Mouse (Mus musculus): ENCODE results near the gene Mta1. TPM values are rescaled to one million over a fixed set of nuclear protein-coding genes. Genes with fewer than 3 reads are reported as not detected.

Gene Mta1
- 43.1 and 55.5 TPM in 2 replicates for polyA plus RNA-seq (2012; rRNA removed)

DNA sequence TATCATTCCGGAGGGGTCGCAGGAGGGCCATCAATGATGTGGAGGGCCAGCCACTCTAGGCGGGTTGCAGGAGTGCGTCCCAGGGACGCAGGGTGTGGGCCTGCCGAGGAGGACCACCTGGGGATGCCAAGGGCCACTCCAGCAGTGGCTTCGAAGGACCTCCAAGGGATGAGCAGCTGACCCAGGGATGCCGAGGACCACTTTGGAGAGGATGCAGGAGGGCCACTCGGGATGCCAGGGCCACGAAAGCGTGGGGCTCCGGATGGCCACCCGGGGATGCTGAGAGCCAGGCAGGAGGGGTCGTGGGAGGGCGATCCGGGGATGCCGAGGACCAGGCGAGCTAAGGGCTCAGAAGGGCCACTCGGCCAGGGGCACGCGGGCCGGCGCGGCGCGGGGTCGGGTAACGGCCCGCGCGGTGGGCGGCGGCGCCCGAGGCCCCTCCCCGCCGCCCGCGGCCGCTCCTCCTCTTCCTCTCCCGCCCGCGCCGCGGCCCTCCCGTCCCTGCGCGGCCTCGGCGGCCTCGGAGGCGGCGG, at the start of gene Mta1:
Mta1 (plus strand) TSS at position 530 of the 533 bp plus-strand sequence.
- DNase-seq (ENCODE audit: low spot score), result no peak

DNA sequence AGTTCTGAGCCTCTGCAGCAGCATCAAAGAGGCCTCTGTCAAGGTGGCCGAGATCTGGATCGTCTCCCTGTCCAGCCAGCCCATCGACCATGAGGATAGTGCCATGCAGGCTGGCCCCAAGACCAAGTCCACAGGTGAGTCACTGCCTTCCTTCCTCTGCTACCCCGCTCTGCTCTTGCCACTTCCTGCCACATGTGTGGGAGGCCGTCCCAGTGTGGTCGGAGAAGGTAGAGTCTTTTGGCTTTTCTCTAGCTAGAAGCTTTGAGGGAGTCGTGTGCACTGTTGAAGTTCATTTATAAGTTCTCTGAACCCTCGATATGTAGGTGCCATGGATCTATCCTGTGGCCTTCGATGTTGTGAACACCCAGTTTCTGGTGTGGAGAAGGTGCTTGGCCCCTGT, 48.2 kb upstream of the Mta1 start:
- DNase-seq (ENCODE audit: low spot score), result no peak

DNA sequence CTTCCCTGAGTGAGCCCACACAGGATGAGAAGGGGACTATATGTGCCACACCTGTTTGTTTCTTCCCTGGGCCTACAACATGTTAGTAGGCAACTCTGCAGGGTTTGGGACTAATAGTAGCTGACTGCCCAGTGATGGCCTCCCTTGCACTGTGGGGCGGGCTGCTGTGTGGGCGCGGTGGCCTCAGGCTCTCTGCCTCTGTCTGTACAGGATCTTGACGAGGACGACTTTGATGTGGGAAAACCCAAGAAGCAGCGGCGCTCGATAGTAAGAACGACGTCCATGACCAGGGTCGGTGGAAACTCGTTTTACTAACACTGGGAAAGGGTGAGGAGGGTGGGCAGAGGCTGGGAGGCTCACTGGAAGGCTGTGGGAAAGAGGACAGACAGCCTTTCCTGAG, 47.4 kb upstream of the Mta1 start:
- no peak for DNase-seq (ENCODE audit: low spot score)

DNA sequence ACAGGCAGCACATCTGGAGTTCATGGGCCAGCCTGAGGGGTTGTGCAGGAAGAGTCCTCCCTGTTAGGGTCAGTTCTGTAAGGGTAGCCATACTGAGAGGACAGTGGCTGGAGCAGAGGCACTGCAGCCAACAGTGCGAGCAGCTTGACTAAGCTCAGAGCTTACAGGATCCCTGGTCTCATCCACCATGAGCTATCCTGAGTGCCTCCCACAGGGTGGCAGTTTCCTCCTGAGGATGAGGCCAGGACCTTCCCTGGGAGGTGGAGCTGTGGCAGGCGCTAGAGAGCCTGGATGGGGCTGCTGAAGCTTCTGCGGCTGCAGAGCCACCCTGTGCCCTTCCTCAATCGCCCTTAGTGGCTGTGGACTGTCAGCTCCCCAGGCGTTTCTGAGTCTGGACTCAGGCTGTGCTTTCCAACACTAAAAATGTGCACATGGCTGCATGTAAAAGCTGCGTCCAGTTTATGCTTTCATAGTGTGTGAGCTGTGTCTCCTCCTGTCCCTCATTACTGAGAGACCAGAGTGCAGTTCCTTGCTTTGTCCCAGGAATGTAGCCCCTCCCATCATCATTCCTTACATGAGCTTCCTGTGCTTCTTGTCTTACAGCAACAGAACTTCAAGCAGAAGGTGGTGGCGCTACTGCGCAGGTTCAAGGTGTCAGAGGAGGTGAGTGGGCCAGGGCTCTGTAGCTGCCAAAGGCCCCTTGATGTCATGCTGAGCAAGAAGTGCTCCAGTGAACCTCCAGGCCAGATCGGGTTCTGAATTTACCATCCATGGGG, 46.3 kb upstream of the Mta1 start:
- DNase-seq (ENCODE audit: low spot score), result no peak

DNA sequence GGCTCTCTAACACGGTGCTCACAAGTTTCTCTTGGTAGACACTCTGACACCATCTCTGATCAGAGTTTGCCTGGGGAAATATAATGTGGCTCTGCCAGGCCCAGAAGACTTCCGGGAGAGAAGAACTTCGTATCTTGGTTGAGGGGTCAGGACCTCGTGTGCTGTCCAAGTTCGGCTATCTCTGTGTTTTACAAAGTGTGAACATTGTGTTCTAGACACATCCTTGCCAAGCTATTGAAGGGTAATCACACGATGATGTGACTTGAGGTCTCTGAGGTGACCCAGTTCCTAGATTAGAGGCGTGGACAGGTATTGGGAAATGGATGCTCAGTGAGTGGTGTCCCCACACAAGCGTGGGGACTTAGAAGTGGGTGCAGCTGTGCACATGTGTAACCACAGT, 42.0 kb upstream of the Mta1 start:
- DNase-seq (ENCODE audit: low spot score), result no peak

DNA sequence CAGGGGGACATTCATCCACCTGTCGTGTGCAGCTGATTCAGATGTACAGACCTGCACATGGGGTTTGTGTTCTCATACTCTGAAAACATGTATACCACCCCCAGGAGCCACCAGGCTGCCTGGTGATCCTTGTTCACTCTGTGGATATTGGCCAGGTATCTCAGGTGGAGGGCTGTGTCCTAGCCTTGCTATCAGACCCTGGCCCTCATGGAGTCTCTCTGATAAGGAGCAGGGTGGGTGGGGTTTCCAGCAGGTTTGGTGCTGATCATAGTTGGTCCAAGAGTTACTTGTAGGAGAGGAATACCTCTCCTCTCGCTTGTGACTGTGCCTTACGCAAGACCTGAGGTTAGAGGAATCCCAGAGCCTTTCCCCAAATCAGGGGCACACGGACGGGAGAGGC, 37.9 kb upstream of the Mta1 start:
- no peak for DNase-seq (ENCODE audit: low spot score)

DNA sequence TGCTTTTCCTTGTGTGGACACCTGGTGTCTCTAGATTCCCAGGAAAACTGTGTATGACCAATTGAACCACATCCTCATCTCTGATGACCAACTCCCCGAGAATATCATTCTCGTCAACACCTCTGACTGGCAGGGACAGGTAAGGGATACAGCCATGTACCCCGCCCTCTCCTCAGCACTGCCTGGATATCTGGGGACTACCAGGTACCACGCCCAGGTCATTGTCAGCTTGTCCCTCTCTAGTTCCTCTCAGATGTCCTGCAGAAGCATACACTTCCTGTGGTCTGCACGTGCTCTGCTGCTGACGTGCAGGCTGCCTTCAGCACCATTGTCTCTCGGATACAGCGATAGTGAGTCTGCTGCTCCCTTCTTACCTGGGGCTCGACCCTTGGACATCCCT, 36.5 kb upstream of the Mta1 start:
- no peak for DNase-seq (ENCODE audit: low spot score)

DNA sequence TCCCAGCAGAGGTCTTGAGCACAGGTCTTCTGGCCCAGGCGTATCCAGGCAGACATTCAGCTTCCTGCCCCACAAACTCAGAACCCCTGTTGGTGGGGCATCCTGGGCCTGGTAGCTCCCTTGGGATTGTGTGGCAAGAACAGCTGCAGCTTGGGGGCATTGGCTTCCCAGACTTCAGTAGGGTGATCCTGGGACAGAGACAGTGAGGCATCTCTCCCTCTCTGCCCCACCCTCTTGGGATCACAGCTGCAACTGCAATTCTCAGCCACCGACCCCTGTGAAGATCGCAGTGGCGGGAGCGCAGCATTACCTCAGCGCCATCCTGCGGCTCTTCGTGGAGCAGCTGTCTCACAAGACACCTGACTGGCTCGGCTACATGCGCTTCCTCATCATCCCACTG, 35.9 kb upstream of the Mta1 start:
- no peak for DNase-seq (ENCODE audit: low spot score)

DNA sequence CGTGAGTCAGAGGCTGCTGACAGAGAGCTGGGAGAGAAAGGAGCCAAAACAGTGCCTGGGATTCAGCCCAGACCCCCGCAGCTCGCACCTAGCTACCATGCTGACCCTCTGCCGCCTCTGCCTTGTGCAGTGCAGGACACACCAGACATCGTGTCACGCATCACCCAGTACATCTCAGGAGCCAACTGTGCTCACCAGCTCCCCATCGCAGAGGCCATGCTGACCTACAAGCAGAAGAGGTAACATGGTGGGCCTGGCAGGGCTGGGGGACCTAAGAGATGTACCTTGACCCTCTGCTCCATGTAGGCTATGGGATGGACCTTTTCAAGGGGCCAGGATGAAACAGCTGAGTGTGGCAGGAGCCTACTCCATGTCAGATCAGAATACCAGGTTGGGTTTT, 34.4 kb upstream of the Mta1 start:
- no peak for DNase-seq (ENCODE audit: low spot score)

DNA sequence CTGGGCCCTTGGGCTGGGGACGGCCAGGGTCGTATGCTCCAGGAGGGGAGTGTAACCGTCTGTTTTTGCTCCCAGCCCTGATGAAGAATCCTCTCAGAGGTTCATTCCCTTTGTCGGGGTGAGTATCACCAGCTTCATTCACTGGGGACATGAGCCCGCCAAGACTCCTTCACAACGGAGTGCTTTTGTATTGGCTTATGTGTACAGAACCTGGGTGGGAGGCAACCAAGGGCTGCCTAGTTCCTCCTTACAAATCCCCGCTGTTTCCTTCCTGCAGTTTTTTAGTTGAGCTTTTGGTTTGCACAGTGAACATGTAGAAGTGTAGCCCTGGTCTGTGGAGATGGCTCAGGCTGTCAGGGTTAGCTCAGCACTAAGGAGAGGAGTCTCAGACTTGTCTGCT, 30.1 kb upstream of the Mta1 start:
- no peak for DNase-seq (ENCODE audit: low spot score)

DNA sequence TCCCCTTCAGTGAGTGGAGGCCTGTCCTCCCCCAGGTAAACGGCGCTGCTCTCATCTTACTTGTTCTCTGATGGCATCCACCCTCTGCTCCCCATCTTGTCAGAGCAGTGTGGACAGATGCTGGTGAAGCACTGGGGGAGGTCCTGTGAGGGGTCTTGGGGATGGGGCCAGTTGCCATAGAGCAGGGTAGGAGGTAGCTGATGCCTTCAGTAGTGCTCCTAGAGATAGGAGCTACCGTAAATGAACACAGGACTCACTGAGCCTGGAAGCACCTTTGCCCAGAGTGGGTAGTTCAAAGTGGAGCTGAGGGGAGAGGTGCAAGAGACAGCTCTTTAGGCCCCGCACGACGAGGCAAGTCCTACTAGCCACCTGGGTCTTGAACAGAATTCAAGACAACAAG, 28.7 kb upstream of the Mta1 start:
- no peak for DNase-seq (ENCODE audit: low spot score)

DNA sequence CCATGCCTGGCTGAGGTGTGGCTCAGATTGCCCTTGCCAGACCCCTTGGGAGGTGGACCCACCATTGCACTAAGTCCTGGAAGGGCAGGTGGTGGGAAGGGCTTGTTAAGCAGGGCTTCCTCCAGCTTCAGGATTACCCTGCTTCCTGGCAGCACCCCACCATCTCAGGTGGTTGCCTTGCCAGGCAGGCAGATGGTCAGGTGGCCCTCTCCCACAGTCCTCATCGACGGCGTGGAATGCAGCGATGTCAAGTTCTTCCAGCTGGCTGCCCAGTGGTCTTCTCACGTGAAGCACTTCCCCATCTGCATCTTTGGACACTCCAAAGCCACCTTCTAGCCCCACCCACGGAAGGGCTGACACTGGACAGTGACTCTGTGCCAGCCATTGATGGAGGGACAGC, 26.8 kb upstream of the Mta1 start:
- no peak for DNase-seq (ENCODE audit: low spot score)

DNA sequence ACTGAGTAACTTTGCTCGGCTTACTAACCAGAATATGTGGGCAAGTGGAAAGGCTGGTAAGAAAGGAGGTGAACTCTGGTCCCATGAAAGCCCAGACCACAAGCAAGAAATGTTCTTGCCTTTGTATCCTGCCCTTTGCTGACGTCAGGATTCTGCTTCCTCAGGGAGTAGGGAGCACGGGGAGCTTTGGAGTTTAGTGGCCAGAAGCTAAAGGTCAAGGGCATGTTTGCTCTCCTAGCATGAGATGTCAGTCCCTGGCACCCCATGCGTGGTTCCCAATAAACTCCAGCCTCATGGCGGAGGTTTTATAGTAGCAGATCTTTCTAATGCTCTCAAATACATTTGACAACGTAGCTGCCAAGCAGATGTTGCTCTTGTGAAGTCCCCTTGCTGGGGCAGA, 26.3 kb upstream of the Mta1 start:
- no peak for DNase-seq (ENCODE audit: low spot score)

DNA sequence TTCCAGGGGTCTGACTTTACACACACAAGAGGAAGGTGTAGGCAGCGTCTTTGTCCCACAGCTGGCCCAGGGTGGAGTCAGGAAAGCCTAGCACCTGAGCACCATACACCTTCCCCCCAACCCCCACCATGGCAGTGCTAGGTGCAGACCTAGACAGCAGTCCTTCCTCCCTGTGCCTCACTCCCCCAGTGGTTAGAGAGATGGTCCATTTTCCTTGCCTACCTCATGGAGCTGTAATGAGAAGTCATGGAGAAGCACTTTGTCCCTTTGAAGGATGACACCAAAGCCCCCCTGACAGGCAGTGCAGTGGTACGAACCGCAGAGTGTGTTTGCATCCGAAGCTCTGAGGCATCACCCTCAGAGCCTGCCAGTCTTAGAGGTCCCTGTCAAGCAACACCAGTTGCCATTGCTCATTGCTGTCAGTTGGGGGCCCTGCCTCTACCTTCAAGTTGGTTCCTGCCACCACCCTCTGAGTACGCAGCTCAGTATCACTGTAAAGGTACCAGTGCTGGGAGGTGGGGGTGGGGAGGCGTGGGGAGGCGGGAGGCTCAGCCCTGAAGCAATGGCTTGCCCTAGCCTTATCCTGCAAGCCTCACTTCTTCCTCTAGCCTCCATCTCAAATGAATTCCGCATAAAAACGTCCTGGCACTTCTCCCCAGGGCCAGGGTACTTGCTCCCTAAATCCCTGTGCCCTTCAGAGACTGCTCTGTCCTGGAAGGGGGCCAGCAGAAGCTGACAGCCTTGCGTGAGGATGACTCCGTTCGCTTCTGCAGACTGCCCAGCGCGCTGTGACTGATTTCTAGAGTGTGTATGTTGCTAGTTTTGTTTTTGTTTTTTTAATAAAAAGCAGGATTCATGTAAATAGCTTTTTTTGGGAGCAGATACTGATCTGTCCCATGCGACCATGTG, 24.4 kb upstream of the Mta1 start:
- DNase-seq (ENCODE audit: low spot score), result no peak

DNA sequence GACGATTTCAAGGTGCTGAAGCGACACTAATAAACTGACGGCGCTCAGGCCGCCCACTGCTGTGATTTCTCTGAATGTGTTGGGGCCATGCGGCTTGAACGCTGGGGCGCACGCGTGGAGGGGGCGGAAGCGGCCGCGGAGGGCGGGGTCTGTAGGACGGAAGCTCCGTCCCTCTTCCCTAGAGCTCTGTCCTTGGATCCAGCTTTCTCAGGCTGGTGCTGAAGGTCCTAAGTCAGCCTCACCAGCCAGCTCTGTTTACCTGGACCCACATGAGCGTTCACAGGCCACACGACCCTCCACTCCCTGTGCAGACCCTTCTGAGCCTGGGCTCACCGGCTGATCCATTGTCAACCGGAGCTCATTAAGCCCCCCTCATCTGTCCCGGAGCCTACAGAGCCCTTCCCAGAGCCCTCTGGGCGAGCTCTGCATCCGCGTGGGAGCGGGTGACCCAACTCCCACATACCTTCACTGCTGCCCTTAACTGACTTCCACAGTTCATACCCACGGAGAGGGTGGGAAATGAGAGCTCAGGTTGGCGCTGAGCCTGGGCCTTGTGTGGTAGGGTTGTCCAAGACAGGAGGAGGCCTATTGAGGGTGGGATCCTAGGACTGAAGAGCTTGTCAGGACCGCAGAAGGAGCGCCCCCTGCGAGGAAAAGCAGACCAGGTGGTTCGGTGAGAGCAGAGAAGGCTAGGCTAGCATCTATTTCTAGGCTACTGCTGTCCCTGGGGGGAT, 23.6 kb upstream of the Mta1 start, which contains the start of gene Tex22:
Tex22 (plus strand) TSS at position 174 of the 734 bp plus-strand sequence.
- peak; percentile 78 for DNase-seq (ENCODE audit: low spot score)

DNA sequence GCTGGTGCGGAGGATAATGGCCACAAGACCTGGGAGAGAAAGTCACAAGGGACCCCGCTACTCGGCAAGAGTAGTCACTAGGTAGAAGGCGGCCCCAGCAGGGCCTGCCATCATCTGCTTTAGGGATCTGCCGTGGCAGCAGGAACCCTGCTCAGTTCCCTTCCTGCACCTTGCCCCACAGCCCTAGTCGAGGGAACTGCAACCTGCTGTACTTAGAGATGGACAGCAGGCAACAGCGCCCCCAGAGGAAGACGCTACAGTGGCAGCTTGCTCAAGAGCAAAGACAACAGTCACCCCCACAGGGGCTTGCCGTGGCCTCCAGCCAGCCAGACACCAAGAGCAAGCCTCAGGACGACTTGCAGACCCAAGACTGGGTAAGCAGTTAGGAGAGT, 23.0 kb upstream of the Mta1 start:
- DNase-seq (ENCODE audit: low spot score), result peak; percentile 72

DNA sequence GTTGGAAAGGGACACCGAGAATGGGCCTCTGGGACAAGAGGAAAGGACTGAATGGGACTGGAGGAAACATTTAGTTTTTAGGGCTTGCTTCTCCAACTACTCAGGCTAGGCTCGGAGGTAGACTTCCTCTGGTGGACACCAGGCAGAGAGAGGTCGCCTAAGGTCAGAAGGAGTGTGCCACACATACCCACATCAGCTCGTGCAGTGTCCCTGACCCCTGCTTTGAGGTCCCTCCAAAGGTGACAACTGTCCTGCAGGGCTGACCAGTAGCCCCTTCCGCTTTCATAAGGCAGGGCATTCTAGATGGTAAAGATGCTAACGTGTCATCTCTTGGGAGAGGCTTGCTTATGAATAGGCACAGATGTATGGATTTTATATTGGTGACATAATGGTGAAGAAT, 22.6 kb upstream of the Mta1 start:
- no peak for DNase-seq (ENCODE audit: low spot score)

DNA sequence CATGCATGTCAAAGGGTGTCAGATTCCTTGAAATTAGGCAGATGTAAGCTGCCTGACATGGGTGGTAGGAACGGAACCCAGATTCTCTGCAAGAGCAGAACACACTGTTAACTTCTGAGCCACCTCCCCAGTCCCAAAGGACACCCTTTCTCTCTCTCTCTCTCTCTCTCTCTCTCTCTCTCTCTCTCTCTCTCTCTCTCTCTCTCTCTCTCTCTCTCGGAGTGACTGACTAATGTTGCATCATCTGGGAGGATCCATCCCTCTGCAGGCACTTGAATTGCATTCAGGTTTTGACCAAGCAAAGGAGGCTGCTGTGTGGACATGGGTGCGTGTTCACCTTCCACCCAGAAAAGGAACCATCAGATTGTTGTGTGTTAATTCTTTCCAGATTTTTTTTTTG, 10.8 kb upstream of the Mta1 start:
- DNase-seq (ENCODE audit: low spot score), result no peak

DNA sequence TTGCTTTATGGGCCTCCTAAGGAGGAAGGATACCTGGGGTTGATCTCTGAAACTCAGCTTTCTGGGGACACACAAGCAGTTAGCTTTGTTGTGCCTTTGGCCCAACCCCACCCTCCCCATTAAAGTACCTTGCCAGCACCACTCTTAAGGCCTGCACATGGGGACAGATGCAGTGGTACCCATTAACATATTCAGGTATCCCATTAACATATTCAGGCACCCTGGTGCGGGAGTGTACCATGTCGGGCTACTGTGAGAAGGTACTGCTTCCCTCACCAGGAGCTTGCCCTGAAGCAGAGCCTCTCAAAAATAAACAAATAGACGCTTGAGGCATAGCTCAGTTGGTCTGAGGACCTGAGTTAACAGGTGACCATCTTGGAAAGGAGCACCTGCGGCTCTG, 10.1 kb upstream of the Mta1 start:
- no peak for DNase-seq (ENCODE audit: low spot score)

DNA sequence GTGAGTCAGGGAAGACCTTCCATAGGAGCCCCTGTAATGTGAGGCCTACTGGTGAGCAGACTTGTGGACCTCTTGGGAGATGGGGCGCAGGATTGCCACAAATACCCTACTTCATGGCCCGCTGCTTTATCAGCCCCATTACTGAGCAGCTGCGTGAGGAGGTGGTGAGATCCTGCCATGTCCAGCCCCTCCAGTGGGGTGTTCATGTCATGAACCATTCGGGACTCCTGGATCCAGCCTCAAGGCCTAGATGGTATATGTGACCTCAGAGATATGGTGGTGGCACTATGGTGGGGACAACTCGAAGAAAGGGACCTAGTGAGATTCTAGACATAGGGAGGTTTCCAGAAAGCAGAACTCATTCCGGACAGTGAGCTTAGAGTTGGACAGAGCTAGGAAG, 9.0 kb upstream of the Mta1 start:
- no peak for DNase-seq (ENCODE audit: low spot score)

DNA sequence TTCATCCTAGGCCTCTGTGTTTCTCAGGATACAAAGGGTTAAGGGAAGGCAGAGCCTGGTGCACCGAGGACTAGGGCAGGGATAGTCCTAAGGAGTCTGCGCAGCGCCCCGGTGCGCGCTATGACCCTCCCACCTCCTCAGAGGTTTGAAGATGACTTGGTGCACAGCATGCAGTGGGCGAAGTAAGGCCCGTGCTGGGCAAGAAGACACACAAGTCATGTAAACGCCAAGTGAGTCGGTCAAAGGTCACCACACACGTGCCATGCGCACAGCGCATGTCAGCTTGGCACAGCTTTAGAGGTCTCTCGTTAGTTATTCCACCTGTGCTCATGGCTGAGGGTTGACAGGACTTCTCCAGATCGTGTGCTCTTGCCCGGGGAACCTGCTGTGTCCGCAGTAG, 8.0 kb upstream of the Mta1 start:
- no peak for DNase-seq (ENCODE audit: low spot score)

DNA sequence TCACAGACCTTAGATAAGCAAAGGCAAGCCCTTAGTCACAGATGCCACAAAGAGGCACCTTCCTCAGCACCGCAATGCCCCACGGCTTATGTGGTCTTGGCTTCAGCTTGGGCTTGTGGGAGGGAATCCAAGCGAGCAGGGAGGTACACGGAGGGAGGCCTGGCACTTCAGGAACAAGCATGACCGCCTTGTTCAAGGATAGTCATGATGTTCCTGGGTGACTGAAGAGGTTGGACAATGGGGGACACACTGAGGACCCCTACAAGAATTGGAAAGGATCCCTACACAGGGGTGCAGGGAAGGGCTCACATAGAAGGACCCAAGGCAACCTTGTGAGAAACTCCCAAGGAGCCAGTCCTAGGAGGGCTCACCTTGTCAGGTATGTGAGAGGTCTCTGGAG, 1.0 kb upstream of the Mta1 start:
- no peak for DNase-seq (ENCODE audit: low spot score)

All from urinary bladder, adult 2 months (tissue).